Mouse (Mus musculus): ENCODE results near the gene Arhgef2. TPM values are rescaled to one million over a fixed set of nuclear protein-coding genes. Genes with fewer than 3 reads are reported as not detected.

Arhgef2 gene
- polyA plus RNA-seq, 1 experiment from 2014 or later: 20.0 TPM

GRCm38 (mm10) chr3:88689079-88689478 is 83.3 kb downstream of the Arhgef2 start:
- WGBS (ENCODE audit: insufficient replicate concordance): 79% methylated on average over 5 of the region's 5 CpGs
- ATAC-seq (ENCODE audit: low read depth): no peak
- no peak overlapping the region for H3K27ac ChIP-seq (ENCODE audit: low read length)
- no peak overlapping the region for H3K4me3 ChIP-seq (ENCODE audit: low read depth, low read length)
- H3K4me2 ChIP-seq (ENCODE audit: low read depth, low read length): no peak overlapping the region
- H3K4me1 ChIP-seq (ENCODE audit: control insufficient read depth, low read depth, low read length): peaks cover 11% of the 10 kb centered on the region
- no peak overlapping the region for H3K9ac ChIP-seq (ENCODE audit: low read depth, low read length)
- H3K9me3 ChIP-seq (replicated peaks; ENCODE audit: control insufficient read depth, low read length): no peaks in the 10 kb centered on the region
- no peaks in the 10 kb centered on the region for H3K27me3 ChIP-seq (ENCODE audit: control insufficient read depth, insufficient read depth, low read depth, low read length)
- H3K36me3 ChIP-seq (ENCODE audit: control insufficient read depth, insufficient read depth): peaks cover 39% of the 10 kb centered on the region

- Histone ChIP-seq H3K36me3 (ENCODE audit: control insufficient read depth, insufficient read depth) (peaks cover 82% of the 10 kb centered on the region), H3K4me2 (ENCODE audit: low read depth, low read length) (no peak overlapping the region), H3K4me3 (ENCODE audit: low read depth, low read length) (no peak overlapping the region), H3K9me3 (replicated peaks; ENCODE audit: control insufficient read depth, low read length) (no peaks in the 10 kb centered on the region), H3K4me1 (ENCODE audit: control insufficient read depth, low read depth, low read length) (no peaks in the 10 kb centered on the region), H3K27me3 (ENCODE audit: control insufficient read depth, insufficient read depth, low read depth, low read length) (no peaks in the 10 kb centered on the region), H3K9ac (ENCODE audit: low read depth, low read length) (no peak overlapping the region), H3K27ac (ENCODE audit: low read length) (no peak overlapping the region)
- ATAC-seq (ENCODE audit: low read depth): no peak
These were observed 89.8 kb downstream of the Arhgef2 start for GRCm38 (mm10) chr3:88695545-88695944.

Other genes starting within 250 kb of the Arhgef2 start
- 5.9 and 7.0 TPM in 2 replicates for gene Paqr6, start 241.4 kb upstream of the Arhgef2 start, polyA plus RNA-seq (2015; fragmentation: Nextera tagmentation; extraction: Ambion mirVana)
- gene Bglap3, start 233.2 kb upstream of the Arhgef2 start, polyA plus RNA-seq (2015; fragmentation: Nextera tagmentation; extraction: Ambion mirVana): 0.15 and 0.69 TPM in 2 replicates
- not detected in 2 replicates for gene Bglap2, start 227.3 kb upstream of the Arhgef2 start, polyA plus RNA-seq (2015; fragmentation: Nextera tagmentation; extraction: Ambion mirVana)
- gene Bglap, start 221.5 kb upstream of the Arhgef2 start, polyA plus RNA-seq (2015; fragmentation: Nextera tagmentation; extraction: Ambion mirVana): not detected in 2 replicates
- gene Pmf1, start 195.6 kb upstream of the Arhgef2 start, polyA plus RNA-seq (2015; fragmentation: Nextera tagmentation; extraction: Ambion mirVana): 69.7 and 76.8 TPM in 2 replicates
- 10.0 and 11.8 TPM in 2 replicates for gene Slc25a44, start 180.8 kb upstream of the Arhgef2 start, polyA plus RNA-seq (2015; fragmentation: Nextera tagmentation; extraction: Ambion mirVana)
- 27.0 and 29.1 TPM in 2 replicates for gene Sema4a, start 144.8 kb upstream of the Arhgef2 start, polyA plus RNA-seq (2015; fragmentation: Nextera tagmentation; extraction: Ambion mirVana)
- 123 and 131 TPM in 2 replicates for gene Lmna, start 96.0 kb upstream of the Arhgef2 start, polyA plus RNA-seq (2015; fragmentation: Nextera tagmentation; extraction: Ambion mirVana)
- 0.44 and 0.53 TPM in 2 replicates for gene Mex3a, start 73.6 kb upstream of the Arhgef2 start, polyA plus RNA-seq (2015; fragmentation: Nextera tagmentation; extraction: Ambion mirVana)
- 0.32 and 1.1 TPM in 2 replicates for gene Rab25, start 57.7 kb upstream of the Arhgef2 start, polyA plus RNA-seq (2015; fragmentation: Nextera tagmentation; extraction: Ambion mirVana)
- gene Lamtor2, start 52.9 kb upstream of the Arhgef2 start, polyA plus RNA-seq (2015; fragmentation: Nextera tagmentation; extraction: Ambion mirVana): 98.6 and 107 TPM in 2 replicates
- gene Ubqln4, start 52.2 kb upstream of the Arhgef2 start, polyA plus RNA-seq (2015; fragmentation: Nextera tagmentation; extraction: Ambion mirVana): 14.8 and 16.4 TPM in 2 replicates
- 171 and 190 TPM in 2 replicates for gene Ssr2, start 30.1 kb upstream of the Arhgef2 start, polyA plus RNA-seq (2015; fragmentation: Nextera tagmentation; extraction: Ambion mirVana)
- gene Rxfp4, start 47.2 kb downstream of the Arhgef2 start, polyA plus RNA-seq (2015; fragmentation: Nextera tagmentation; extraction: Ambion mirVana): not detected in 2 replicates
- gene Khdc4, start 79.8 kb downstream of the Arhgef2 start, polyA plus RNA-seq (2015; fragmentation: Nextera tagmentation; extraction: Ambion mirVana): 22.0 and 24.5 TPM in 2 replicates
- gene Rit1, start 110.9 kb downstream of the Arhgef2 start, polyA plus RNA-seq (2015; fragmentation: Nextera tagmentation; extraction: Ambion mirVana): 32.9 and 33.8 TPM in 2 replicates
- gene Syt11, start 169.2 kb downstream of the Arhgef2 start, polyA plus RNA-seq (2015; fragmentation: Nextera tagmentation; extraction: Ambion mirVana): 0.42 and 0.54 TPM in 2 replicates
- gene Gon4l, start 229.3 kb downstream of the Arhgef2 start, polyA plus RNA-seq (2015; fragmentation: Nextera tagmentation; extraction: Ambion mirVana): 2.8 and 3.3 TPM in 2 replicates